Mouse (Mus musculus): ENCODE data around the gene Mrps2. TPM values are rescaled to one million over a fixed set of nuclear protein-coding genes. Genes with fewer than 3 reads are reported as not detected.
"Not testable (repeated sequence)": the region's sequence is repeated elsewhere in the genome, so short reads cannot be mapped to it uniquely, and the experiment has no call there.

The Mrps2 gene
- polyA plus RNA-seq, 1 experiment from 2014 or later = 49.6 TPM

- peak overlapping the region; percentile 80 for H3K4me3 ChIP-seq
- peak; percentile 72 for ATAC-seq (replicated peaks)
- WGBS = 5% methylated on average over 11 of the region's 11 CpGs
- H3K27me3 ChIP-seq = no peaks in the 10 kb centered on the region
- no peaks in the 10 kb centered on the region for H3K9me3 ChIP-seq
- H3K4me2 ChIP-seq (replicated peaks) = peak overlapping the region; percentile 97
- H3K9ac ChIP-seq (replicated peaks) = peak overlapping the region; percentile 69
- H3K27ac ChIP-seq (replicated peaks) = peak overlapping the region; percentile 74
- H3K4me1 ChIP-seq = peaks cover 17% of the 10 kb centered on the region
- peaks cover 7% of the 10 kb centered on the region; the same call in 1 of the 2 replicates for H3K36me3 ChIP-seq
Measured at GRCm38 (mm10) chr2:28447315-28447670, 20.6 kb upstream of the Mrps2 start.

- no peak overlapping the region for H3K9ac ChIP-seq (replicated peaks)
- H3K4me2 ChIP-seq (replicated peaks) = no peak overlapping the region
- no peaks in the 10 kb centered on the region for H3K9me3 ChIP-seq
- 91% methylated on average over 11 of the region's 11 CpGs for WGBS
- no peak for ATAC-seq (replicated peaks)
- H3K36me3 ChIP-seq = peaks cover 9% of the 10 kb centered on the region; the same call in 1 of the 2 replicates
- H3K27me3 ChIP-seq = no peaks in the 10 kb centered on the region
- H3K4me1 ChIP-seq = peaks cover 8% of the 10 kb centered on the region
- H3K27ac ChIP-seq (replicated peaks) = no peak overlapping the region
- no peak overlapping the region for H3K4me3 ChIP-seq
Measured at GRCm38 (mm10) chr2:28451663-28452062, 16.2 kb upstream of the Mrps2 start.

- no peaks in the 10 kb centered on the region for H3K4me1 ChIP-seq
- H3K36me3 ChIP-seq = peaks cover 9% of the 10 kb centered on the region; the same call in 1 of the 2 replicates
- no peak overlapping the region for H3K4me3 ChIP-seq
- WGBS = 95% methylated on average over 6 of the region's 6 CpGs
- no peak overlapping the region for H3K9ac ChIP-seq (replicated peaks)
- no peak overlapping the region for H3K4me2 ChIP-seq (replicated peaks)
- H3K27me3 ChIP-seq = no peaks in the 10 kb centered on the region
- H3K9me3 ChIP-seq = no peaks in the 10 kb centered on the region
- H3K27ac ChIP-seq (replicated peaks) = no peak overlapping the region
- no peak for ATAC-seq (replicated peaks)
Measured at GRCm38 (mm10) chr2:28453539-28453938, 14.3 kb upstream of the Mrps2 start.

DNA sequence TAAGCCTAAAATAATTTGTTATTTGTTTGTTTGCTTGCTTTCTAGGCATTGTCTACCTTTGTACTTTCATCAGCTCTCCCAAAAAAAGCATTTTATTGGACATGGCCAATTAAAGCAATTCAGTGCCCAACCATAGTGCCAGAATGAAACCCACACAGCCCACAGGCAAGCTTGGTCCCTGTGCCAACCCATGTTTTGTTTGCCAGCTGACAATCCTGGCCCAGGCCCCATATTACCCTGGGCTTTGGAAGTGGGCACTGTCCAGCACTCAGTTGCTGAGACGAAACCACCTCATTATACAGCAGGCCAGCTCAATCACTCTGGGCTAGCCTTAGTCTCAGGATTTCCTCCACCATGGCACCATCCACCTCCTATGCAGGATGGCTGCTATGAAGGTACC lies 11.2 kb upstream of the Mrps2 start:
- ATAC-seq (replicated peaks) = no peak
- Histone ChIP-seq H3K36me3 (peaks cover 3% of the 10 kb centered on the region; the same call in 1 of the 2 replicates), H3K27ac (replicated peaks) (no peak overlapping the region), H3K27me3 (no peaks in the 10 kb centered on the region), H3K4me3 (no peak overlapping the region), H3K4me1 (no peaks in the 10 kb centered on the region), H3K4me2 (replicated peaks) (no peak overlapping the region), H3K9ac (replicated peaks) (no peak overlapping the region), H3K9me3 (no peaks in the 10 kb centered on the region)
- 50% methylated on average over 1 of the region's 1 CpGs for WGBS

GRCm38 (mm10) chr2:28463919-28464318 lies 3.9 kb upstream of the Mrps2 start:
- WGBS = 35% methylated on average over 3 of the region's 3 CpGs
- H3K27me3 ChIP-seq = no peaks in the 10 kb centered on the region
- no peak overlapping the region for H3K27ac ChIP-seq (replicated peaks)
- H3K36me3 ChIP-seq = no peaks in the 10 kb centered on the region
- peaks cover 15% of the 10 kb centered on the region for H3K4me1 ChIP-seq
- ATAC-seq (replicated peaks) = no peak
- H3K9ac ChIP-seq (replicated peaks) = no peak overlapping the region
- H3K4me3 ChIP-seq = no peak overlapping the region
- H3K9me3 ChIP-seq = no peaks in the 10 kb centered on the region
- H3K4me2 ChIP-seq (replicated peaks) = no peak overlapping the region

DNA sequence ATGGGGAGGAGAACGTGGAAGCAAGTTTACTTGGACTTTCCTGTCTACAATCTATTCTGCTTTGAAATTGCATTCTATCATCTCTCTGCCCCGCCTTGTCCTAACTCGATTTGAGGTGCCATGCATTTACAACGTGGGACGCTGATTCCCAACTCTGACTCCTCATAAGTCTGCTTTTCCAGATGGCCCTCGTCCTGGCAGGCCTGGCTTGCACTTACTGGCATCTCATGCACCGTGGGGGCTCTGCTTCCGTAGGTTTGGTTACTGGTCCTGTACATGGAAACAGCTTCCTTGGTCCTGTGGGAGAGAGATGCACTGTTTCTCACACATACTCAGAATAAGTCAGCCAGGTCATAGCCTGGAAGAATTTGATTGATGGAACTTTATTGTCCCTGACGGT lies 2.9 kb upstream of the Mrps2 start:
- Histone ChIP-seq H3K36me3 (peaks cover 7% of the 10 kb centered on the region), H3K4me1 (peaks cover 18% of the 10 kb centered on the region), H3K4me2 (replicated peaks) (no peak overlapping the region), H3K9me3 (no peaks in the 10 kb centered on the region), H3K4me3 (no peak overlapping the region), H3K27me3 (no peaks in the 10 kb centered on the region), H3K27ac (replicated peaks) (no peak overlapping the region), H3K9ac (replicated peaks) (no peak overlapping the region)
- 81% methylated on average over 9 of the region's 9 CpGs for WGBS
- ATAC-seq (replicated peaks) = no peak

DNA sequence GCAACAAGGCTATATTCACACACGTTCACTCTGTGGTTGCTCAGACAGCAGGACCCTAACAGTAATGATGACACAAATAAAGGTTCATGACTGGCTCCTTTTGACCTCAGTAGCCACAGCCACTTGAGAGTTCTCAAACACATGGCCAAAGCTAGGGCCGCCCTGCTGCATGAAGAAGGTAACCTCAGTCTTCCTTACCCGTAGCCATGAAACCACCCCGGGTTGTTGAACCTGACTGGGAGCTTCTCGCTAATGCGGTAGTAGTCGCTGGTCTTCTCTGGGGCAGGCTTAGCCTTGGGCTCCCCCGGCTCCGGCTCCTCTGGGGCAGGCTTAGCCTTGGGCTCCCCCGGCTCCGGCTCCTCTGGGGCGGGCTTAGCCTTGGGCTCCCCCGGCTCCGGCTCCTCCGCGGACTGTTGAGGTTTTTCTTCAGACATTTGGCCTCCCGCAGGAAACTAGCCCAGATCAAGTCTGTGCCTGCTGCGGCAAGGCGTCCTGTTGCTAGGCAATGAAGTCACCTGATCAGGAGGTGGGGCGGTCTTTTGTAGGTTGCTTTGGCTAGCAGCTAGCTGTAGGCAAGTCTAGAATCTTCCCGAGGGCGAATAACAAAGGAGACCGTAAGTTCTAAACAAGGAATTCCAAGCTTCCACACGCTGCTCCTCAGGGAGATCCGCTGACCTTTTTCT lies 1.9 kb upstream of the Mrps2 start, which contains the start of gene 1700007K13Rik:
Gene 1700007K13Rik, minus strand, starts transcription at position 497 of the 683 bp plus-strand sequence.
- no peak within 1 kb of the TSS; the same call in 1 of the 2 replicates for H3K9ac ChIP-seq (replicated peaks)
- H3K9me3 ChIP-seq = no peaks in the 10 kb centered on the region
- peak within 1 kb of the TSS; percentile 28 for H3K4me3 ChIP-seq
- H3K36me3 ChIP-seq = peaks cover 18% of the 10 kb centered on the region
- H3K27me3 ChIP-seq = no peaks in the 10 kb centered on the region
- H3K4me2 ChIP-seq (replicated peaks) = peak within 1 kb of the TSS; percentile 49
- ATAC-seq (replicated peaks) = peak; percentile 61
- no peak within 1 kb of the TSS for H3K27ac ChIP-seq (replicated peaks)
- H3K4me1 ChIP-seq = peaks cover 18% of the 10 kb centered on the region
- 3% methylated on average over 25 of the region's 25 CpGs for WGBS

DNA sequence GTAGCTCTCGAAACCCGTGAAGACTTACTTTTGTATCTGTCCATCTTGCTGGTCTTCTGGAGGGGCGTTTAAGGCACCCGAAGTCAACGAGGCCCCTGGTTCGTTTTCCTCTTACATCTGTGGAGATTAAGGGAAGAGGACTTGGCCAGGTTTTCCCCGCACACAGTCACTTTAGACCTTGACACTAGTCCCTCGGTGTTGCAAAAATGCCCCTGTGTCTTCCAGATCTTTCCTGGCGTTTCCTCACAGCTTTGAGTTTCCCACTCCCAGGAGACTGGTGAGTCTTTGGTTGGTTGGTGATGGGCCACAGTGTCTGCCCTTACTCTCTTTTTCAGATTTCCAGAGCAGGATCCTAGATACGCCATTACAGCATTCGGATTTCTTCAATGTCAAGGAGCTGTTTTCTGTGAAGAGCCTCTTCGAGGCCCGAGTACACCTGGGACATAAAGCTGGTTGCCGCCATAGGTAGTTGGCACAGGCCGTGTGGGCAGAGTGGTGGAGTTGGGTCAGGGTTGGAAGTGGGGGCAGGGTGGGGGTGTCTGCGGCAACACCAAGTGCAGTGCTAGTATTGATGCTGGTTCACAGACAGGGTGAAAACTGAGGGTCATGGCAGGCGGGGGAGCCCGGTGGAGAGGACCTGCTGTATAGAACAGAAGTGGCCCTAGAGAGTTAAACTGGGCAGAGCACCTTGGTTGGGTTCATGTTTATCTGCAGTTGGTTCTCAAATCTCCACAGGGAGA lies 790 bp downstream of the Mrps2 start:
- H3K36me3 ChIP-seq = peaks cover 41% of the 10 kb centered on the region
- H3K27ac ChIP-seq (replicated peaks) = no peak overlapping the region
- ATAC-seq (replicated peaks) = no peak
- 0 out of 2 replicates have a peak, but pooled peaks cover 3% of the 10 kb centered on the region for H3K9me3 ChIP-seq
- peak overlapping the region; percentile 65 for H3K4me2 ChIP-seq (replicated peaks)
- no peaks in the 10 kb centered on the region for H3K27me3 ChIP-seq
- 56% methylated on average over 18 of the region's 18 CpGs for WGBS
- peak overlapping the region; percentile 98 for H3K4me3 ChIP-seq
- peaks cover 18% of the 10 kb centered on the region for H3K4me1 ChIP-seq
- H3K9ac ChIP-seq (replicated peaks) = peak overlapping the region; percentile 98

DNA sequence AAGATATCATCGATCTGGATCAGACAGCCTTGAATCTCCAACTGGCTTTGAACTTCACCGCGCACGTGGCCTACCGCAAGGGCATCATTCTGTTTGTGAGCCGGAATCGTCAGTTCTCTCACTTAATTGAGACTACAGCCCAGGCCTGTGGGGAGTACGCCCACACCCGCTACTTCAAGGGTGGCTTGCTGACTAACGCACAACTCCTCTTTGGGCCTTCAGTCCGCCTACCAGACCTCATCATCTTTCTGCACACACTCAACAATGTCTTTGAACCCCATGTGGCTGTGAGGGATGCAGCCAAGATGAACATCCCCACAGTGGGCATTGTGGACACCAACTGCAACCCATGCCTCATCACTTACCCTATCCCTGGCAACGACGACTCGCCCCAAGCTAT lies 1.6 kb downstream of the Mrps2 start:
- Histone ChIP-seq H3K4me1 (peaks cover 18% of the 10 kb centered on the region), H3K36me3 (peaks cover 41% of the 10 kb centered on the region), H3K4me2 (replicated peaks) (no peak overlapping the region), H3K27me3 (no peaks in the 10 kb centered on the region), H3K27ac (replicated peaks) (no peak overlapping the region), H3K4me3 (no peak overlapping the region), H3K9ac (replicated peaks) (no peak overlapping the region), H3K9me3 (0 out of 2 replicates have a peak, but pooled peaks cover 3% of the 10 kb centered on the region)
- WGBS = 98% methylated on average over 14 of the region's 14 CpGs
- no peak for ATAC-seq (replicated peaks)

DNA sequence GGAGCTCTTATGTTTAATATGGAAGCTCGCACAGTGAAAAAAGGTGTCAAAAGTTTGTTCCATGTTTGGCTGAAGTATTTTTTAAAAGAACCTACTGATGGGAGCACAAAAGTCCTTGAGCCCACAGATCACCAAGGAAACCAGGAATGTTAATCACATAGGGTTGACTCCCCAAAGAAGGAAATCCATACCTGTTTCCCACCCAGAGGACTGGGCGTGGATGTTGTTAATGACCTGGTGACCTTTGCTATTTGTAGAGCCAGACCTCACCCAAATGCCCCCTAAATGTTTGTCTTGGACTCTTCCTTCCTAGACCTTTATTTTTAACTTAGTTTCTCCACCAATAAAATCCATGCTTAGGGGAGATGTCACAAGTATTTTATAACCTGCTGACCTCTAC lies 2.7 kb downstream of the Mrps2 start:
- no peaks in the 10 kb centered on the region for H3K27me3 ChIP-seq
- no peak overlapping the region for H3K9ac ChIP-seq (replicated peaks)
- H3K27ac ChIP-seq (replicated peaks) = no peak overlapping the region
- ATAC-seq (replicated peaks) = no peak
- WGBS = 97% methylated on average over 2 of the region's 2 CpGs
- 0 out of 2 replicates have a peak, but pooled peaks cover 3% of the 10 kb centered on the region for H3K9me3 ChIP-seq
- H3K4me2 ChIP-seq (replicated peaks) = no peak overlapping the region
- H3K36me3 ChIP-seq = peaks cover 41% of the 10 kb centered on the region
- peaks cover 18% of the 10 kb centered on the region for H3K4me1 ChIP-seq
- H3K4me3 ChIP-seq = no peak overlapping the region

GRCm38 (mm10) chr2:28472011-28472410 lies 4.1 kb downstream of the Mrps2 start:
- not testable (repeated sequence) for H3K4me1 ChIP-seq; H3K9me3 ChIP-seq; H3K9ac ChIP-seq (replicated peaks); ATAC-seq (replicated peaks); H3K4me2 ChIP-seq (replicated peaks); H3K27ac ChIP-seq (replicated peaks); H3K27me3 ChIP-seq; H3K4me3 ChIP-seq
- 95% methylated on average over 8 of the region's 8 CpGs for WGBS
- peaks cover 41% of the 10 kb centered on the region for H3K36me3 ChIP-seq

DNA sequence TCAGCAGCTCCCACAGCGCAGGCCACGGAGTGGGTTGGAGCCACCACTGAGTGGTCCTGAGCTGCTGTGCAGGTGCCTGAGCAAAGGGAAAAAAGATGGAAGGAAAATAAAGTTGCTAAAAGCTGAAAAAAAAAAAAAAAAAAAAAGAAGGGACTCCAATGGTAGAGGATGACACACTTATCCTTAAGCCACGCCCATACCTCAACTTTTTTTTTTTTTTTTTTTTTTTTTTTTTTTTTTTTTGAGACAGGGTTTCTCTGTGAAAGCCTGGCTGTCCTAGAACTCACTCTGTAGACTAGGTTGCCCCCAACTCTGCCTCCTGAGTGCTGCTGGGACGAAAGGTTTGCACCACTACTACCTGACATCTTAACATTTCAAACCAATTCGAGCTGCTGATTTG lies 10.1 kb downstream of the Mrps2 start:
- 91% methylated on average over 5 of the region's 5 CpGs for WGBS
- not testable (repeated sequence) for H3K4me1 ChIP-seq; ATAC-seq (replicated peaks)

More for the DNA sequence above, 10.1 kb downstream of the Mrps2 start:
- not testable (repeated sequence) for H3K4me3 ChIP-seq; H3K9ac ChIP-seq (replicated peaks); H3K27ac ChIP-seq (replicated peaks); H3K36me3 ChIP-seq; H3K9me3 ChIP-seq; H3K4me2 ChIP-seq (replicated peaks); H3K27me3 ChIP-seq

Data from forebrain, embryonic 15.5 days (tissue).